Mouse (Mus musculus) brain, adult 2 months (tissue): ENCODE measurements around the gene Slc24a3.

ENCODE experiments used
- DNase-seq: peaks from one replicate; pipeline ENCODE4 v3.0.0; 2011; ENCODE audit warnings: low read depth, low spot score

Slc24a3 gene

DNA sequence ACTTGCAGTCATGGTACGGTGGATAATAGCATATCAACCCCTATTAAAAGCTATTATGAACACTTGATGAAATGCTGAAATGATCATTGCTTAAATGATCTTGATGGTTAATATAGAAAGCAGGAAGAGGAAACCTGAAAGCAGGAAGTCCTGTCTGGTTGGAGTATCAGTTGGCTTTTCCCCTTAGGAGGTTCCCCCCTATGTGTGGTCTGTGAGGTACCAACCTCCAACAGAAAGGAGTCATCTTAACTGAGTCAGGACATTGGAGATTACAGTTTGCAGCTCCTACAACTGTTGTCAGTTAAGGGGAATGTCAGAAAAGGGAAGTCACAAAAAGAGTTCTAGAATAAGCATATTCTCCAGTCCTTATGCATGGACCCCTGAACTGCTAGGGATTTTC lies 266.5 kb downstream of the Slc24a3 start:
- no peak for DNase-seq

DNA sequence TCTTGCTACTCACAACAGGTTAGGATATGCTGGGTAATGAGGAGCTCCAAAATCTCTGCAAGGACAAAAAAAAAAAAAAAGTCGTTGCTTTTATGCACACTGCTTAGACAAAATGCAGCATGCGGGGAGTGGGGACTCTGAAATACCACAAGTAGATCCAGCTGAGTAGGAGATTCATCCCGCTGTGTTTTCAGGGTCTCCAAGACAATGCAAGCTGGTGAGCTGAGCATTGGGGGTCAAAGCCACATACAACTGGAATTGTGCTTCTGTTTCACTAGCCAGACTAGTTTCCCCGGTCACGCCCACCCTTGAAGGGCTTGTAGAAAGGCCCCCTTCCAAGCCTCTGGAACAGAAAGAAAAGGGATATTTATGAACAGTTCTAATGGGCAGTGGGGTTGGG lies 270.8 kb downstream of the Slc24a3 start:
- DNase-seq = no peak

DNA sequence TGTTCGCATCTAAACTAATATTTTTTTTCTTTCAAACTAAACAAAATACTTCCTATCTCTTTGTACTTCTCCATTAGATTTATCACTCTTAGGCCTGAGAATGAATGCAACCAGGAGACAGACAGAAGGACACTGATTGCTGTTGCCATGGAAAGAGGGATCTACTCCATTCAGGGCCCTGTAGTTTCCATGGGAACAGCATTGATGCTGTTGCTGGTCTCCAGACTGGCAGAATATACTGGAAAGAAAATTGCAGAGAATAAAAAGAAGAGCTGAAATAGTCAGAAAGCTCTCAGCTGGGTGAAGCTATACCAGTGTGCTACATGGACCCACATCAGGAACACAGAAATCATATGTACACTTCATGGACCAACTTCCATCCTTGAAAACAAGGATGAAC lies 272.2 kb downstream of the Slc24a3 start:
- peak; percentile 58 for DNase-seq

DNA sequence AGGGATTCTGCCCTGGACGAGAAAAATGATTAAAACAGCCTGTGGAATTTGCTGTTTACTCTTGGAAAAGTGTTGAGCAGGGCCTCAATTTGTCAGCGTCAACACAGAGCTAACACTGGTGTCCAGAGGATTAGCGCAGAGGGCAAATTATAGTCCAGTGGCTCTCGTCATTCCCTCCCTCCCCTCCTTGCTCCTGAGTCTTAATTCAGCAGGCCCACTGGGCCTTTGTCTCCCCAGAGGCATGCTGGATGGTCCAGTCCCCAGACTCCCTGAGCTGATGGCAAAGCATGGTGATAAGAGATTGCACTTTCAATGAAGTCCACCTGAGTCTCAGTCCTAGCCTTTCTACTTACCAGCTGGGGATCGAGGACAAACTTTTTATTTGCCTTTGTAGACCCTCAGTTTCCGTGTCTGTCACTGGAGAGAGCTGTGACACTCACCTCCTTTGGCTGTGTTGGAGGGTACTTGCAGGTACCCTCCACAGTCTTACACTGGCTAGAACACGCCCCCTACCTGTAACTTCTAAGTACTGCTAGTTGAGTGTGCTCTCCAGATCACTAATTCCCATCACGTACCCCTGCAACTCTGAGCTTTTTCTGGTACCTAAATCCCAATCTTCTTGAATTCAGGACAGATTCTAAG lies 289.7 kb downstream of the Slc24a3 start:
- no peak for DNase-seq

DNA sequence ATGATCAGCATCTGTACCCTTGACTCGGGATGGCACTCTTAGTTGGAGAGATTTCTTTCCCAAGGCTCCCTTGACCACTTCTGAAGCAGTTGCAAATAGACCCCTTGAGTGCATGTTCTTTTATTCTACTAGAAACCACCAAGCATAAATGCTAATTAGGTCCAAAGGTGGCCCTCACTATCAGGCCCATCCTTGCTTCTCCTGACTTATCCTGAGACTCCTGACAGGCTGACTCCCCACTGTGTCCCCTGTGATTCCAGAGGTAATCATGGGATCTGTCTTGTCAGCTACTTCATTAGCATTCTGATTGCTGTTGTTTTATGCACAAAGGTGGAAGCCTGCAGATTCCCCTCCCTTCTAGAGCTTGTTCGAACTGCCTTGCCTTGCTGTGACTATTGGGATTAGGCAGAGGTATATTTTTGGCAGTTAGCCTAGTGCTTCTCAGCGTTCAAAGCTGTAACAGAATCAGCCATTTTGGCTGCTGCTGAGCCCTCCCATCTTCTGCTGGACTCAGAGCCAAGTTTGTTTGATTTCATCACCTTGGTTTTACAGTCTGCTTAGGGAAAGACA lies 293.4 kb downstream of the Slc24a3 start:
- peak; percentile 45 for DNase-seq

DNA sequence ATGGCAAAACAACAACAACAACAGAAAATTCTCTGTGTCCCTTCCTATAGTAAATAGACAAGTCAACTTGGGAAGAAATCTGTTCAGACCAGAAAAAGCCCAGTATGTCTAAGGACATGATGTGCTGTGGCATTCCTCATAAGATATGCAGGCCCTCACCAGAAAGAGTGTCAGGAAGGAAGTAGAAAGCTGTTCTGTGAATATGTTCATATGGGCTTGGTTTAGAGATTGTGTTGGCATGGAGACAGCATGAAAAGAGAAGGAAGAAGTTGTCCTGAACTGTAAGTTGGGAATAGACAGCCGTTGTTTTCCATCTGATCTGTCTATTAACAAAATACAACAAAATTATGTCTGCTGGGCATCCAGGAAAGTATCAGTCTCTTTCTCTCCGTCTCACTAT lies 294.7 kb downstream of the Slc24a3 start:
- no peak for DNase-seq

DNA sequence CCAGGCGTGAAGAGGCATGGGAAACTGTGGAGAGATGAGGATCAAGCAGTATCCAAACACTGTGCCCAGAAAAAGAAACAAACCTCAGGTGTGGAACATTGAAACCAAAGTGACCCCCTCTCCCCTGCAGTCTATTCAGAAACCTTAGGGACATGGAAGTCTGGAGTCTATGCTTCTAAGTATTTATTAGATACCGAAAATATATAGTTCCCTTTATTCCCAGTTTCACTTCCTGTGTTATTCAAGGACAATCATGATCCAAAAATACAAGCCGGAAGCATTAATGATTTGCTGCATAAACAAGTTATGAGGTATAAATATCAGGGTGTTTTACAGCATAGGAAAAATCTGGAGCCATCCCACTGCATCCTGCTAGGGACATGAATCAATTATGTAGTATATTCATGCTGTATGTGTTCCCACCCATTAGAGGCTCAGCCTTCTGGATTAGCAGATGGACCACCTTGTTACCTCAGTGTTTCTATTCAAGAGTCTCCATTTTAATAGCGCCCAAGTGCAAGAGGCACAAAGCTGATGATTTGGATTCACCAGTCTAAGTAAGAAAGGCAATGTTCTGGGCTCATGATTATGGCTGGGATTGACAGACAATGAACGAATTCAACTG lies 301.3 kb downstream of the Slc24a3 start:
- DNase-seq = peak; percentile 13

DNA sequence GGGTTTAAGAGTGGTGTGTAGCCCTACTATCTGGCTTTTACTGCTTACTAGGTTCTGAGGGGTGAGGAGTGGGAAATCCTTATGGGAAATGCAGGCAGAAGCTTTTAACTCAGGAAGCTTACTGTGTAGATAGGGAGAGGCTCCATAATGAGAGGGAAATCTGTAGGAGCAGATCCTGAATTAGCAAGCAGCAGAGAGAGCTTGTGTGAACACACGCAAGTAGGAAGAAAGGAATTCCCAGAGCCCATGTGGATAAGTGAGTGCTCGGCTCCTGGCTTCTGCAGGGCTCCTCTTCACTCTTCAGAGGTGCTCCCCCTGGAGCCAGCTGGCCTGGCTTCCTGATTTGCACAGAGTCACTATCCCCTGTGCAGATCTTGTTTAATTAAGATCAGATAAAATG lies 309.9 kb downstream of the Slc24a3 start:
- DNase-seq = peak; percentile 40

DNA sequence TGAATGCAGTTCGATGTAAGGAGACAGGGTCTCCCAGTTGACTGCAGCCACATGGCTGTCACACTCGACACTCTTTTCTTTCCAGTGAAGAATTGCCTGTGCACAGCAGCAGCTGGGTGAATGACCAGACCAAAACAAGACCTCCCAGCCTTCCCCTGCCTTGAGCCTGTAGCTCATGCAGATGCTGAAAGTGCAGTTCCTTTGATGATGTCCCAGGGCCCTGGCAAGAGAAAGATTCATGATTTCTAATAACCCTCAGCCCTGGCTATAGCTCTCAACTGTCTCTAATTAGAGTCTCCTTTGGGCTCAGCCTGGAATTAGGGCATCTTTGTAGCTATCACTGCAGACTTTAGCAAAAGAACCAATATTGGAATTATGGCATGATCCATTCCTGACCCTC lies 312.1 kb downstream of the Slc24a3 start:
- DNase-seq = no peak

DNA sequence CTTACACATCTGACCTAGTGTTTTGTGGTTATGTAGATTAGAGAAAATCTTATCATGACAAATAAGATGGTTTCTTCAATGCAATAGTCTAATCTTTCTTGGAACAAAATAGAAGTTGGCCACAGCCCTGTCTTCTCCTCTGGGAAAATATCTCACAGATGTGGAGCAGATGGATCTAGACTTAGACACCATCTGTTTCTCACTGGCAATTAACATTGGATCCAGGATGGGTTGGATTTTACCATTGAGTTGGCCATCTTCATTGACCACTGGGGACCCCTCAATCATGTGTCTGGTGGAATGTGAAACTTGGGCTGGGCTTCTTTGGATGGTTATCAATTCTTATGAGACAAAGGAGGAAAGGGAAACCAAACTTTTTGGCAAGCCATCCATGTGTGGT lies 332.7 kb downstream of the Slc24a3 start:
- DNase-seq = peak; percentile 29

DNA sequence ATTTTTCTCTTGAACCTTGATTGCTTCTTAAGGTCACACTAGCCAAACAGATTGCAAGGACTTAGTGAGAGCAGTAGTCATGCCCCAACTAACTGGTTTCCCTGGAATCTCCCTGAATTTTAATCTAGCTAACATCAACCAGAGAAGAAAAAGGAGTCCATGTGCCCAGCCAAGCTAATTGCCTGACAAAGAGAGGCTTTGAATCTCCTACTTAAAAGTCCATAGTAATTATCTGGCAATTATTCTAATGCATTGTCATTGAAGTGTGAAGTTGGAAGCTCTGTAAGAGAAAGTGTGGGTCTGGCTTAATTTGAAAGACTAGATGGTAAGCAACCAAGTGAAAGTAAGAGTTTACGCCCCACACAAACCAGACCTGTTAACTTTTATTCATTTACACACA lies 333.9 kb downstream of the Slc24a3 start:
- DNase-seq = no peak

DNA sequence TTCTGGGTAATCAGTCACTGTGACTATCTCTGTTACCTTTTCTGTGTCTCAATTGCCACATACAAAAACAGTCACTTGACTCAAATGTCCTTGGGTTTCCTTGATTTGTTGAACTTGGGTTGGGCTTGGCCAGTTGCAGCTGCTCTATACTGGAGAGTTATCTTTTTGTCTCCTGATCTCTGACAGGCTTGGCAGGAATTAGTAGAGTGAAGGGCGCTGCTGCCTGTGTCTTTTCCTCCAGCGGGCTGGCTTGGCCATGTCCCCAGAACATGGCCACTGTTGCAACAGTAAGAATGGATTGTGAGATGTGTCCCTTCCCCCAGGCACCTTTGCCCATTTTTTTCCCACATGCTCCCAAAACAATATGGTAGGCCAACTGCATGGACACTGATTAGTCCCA lies 340.1 kb downstream of the Slc24a3 start:
- no peak for DNase-seq

DNA sequence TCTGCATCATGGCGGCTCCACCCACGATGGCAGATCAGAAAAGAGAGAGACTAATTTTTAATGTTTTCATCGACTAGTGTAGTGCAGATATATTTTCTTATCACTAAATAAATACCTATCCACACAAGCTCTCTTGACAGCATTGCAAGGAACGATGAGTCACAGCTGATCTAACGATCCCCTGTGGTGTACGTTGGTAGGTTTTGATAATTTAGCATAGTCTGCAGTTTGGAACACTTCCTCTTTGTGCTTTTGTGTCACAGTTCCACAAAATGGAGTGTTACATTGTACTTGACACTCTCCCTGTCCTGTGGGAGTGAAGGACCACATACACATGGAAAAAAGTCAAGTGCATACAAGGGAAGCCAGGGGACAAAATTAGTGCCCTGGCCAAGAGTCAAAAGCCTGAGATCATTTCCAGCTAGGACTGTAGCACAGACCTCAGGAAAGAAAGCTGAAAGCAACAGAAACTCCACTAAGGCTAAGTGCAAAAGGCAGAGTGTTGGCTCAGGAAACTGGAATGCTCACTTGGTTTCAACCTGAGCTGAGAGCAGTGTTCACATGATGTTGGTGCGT lies 343.2 kb downstream of the Slc24a3 start:
- DNase-seq = peak; percentile 28

DNA sequence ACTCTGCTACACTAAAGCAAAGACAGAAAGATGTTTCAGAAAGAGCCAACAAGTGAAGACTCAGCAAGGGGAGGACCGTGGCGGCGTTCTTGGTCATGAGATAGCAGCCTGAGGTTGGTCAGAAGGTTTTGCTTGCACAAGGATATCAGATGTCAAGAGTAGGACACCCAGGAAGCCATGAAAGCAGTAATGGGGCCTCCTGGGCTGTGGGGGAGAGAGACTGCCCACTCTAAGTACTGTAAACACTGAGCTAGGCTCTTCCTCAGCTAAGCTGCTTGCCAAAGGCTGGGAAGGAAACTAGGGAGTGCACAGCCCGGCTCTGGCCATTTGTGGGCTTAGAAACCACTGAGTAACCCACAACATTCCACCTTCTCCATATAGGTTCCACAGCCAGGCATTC lies 348.4 kb downstream of the Slc24a3 start:
- DNase-seq = no peak

DNA sequence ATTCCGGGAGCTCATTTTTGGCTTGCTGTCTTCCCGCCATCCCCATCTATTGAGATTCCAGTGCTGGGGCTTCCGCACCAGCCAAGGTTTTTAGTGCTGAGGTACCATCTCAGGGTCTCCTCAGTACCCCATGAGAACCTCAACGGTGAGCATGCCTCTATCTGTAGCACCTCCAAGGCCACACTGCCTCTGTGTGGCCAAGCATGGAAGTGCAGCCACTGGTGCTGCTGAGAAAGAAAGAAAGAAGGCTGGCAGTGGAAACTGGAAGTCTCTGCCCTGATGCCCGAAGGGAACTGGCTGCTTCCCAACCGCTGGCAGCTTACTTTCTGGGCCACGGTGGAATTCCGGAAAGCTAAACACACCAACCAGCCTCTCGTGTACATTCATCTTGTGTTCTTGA lies 349.8 kb downstream of the Slc24a3 start:
- DNase-seq = peak; percentile 85

DNA sequence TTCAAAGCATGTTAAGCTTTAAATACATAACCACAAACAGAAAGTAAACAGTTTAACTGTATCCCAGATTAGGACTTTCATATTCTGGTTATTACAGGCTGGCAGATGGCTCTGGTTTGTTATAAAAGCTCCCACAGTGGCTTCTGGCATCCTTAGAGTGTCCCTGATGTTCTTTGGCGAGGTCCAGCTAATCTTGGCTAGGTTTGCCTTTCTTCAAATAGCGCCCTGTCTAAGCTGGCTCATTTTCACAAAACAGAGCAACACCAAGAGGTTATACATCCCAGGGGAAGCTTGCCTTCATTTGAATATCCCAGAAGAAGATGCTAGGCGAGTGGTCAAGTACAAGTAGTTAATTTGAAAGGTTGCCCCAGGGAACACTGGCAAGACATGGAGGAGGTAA lies 354.5 kb downstream of the Slc24a3 start:
- peak; percentile 62 for DNase-seq

DNA sequence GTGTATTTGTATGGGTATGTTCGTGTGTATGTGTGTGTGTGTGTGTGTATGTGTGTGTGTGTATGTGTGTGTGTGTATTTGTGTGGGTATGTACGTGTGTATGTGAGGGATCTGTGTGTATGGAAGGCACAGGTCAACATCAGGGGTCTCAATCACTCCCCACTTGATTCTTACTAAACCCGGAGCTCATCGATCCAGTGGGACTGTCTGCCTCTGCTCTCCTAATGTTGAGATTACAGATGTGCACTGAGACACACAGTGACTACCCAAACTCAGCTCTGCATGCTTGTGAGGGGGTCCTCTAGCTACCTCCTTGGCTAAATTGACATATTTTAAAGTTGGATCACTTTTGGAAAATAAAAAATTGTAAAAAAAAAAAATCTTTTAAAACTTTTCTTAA lies 355.8 kb downstream of the Slc24a3 start:
- DNase-seq = no peak

DNA sequence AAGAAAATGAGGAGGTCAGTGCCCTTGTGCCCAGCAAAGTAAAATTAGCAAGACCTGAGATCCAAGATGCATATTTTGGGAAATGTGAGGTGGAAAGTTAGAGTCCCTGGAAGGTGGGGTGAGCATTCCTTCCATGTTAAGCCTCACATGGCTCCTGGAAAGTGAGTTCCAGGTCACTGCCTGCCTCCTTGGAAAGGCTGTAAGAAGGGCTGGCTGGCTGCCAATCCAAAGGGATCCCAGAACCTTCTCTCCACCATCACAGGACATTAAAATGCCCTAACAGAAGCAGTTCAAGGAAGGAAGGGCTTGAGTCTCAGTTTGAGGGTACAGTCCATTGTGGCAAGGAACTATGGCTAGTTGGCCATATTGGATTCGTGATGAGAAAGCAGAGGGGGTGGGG lies 359.6 kb downstream of the Slc24a3 start:
- DNase-seq = no peak

DNA sequence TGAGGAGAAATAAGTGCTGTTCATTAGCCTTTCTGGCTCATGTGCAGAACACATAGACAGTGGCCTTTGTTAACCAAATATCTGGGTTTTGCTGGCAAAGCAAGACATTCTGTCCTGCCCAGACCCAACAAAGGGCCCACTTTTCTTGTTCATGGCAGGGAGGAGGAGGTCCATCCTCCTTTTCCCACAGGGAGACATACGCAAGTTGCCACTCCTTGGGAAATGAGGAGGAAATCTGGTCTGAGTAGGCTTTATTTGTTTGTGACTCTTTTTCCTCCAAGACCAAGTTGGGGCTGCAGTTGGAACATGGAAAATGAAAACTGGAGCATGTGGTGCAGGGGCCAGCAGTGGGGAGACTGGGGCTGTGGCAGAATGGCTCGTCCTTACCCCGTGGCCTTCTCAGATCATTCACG lies 363.4 kb downstream of the Slc24a3 start:
- DNase-seq = peak; percentile 79

DNA sequence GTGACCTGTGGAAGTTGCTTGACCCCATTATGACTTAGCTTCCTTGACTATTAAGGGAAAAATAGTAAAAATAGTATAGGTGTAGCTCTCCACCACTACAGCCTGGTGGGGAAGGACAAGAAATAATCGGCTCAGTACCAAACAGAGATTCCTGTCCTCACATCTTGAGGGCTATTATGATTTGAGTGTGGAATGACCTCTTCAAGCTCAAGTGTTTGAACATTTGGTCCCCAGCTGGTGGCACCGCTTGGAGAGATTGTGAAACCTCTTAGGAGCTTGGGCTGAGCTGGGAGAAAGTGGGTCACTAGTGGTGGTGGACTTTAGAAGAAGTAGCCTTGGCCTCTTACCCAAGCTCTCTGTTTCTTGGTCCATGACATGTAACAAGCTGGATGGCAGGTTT lies 365.5 kb downstream of the Slc24a3 start:
- DNase-seq = no peak

DNA sequence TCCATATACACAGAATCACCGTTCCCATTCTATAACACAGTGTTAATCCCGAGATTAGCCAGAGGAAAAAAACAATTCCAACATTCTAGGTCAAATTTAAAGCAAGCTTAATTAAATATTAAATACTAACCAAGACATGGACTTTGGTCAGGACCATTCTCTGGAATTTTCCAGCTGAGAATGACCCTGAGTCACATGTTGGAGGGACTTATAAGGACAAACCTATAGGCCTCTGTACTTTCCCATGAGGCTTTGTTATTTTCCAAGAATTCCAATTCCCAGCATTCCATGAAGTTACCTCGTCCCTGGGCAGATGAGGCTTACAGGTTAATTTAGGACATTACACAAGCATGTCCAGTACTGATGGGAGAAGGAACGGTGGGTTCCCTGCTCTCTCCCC lies 367.8 kb downstream of the Slc24a3 start:
- DNase-seq = no peak

DNA sequence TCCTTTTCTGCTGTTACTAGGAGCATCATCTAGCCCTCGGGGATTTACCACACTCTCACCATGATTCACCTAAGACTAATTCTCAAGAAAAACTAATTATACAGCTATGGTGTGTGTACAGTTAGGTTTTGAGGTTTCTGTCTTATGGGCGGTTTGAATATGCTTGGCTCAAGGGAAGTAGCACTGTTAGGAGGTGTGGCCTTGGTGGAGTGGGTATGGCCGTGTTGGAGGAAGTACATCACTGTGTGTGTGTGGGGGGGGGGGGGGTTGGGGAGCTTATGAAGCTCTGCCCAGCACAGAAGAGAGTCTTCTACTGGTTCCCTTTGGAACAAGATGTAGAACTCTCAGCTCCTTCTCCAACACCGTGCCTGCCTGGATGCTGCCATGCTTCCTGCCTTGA lies 368.2 kb downstream of the Slc24a3 start:
- no peak for DNase-seq

DNA sequence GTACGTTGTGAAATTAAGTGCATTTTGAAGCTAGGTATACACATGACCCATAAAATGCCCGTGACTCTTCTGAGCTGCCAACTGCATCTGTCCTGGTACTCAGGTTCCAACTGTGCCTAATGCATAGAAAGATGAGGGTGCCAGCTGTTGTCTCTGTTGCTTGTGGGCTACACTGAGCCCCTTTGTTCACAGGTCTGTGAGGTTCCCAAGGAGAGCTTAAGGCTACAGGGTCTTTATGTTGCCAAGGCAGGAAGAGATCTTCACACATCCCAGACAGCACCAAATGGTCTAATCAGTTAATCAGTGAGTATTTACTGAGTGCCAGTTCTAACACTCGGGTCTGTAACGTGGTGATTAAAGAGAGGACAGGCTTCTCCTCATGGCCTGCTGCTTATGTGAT lies 369.4 kb downstream of the Slc24a3 start:
- DNase-seq = no peak
